Mouse (Mus musculus) splenic B cell, adult 2 months (primary cell): ENCODE measurements around the gene H2-Eb2.
A peak's percentile ranks its signal among the peaks of the same experiment; 100 is the strongest.

Source experiments
- DNase-seq: peaks from one replicate; pipeline ENCODE4 v3.0.0-alpha.2; 2011; ENCODE audit warnings: low read depth, low spot score
- H3K27me3 ChIP-seq: 2 replicates; pipeline ENCODE4 v1.6.1; 2012; ENCODE audit warnings: mild to moderate bottlenecking, low read length, moderate library complexity, mixed read lengths; ENCODE audit not compliant: control insufficient read depth, poor library complexity, insufficient read depth, severe bottlenecking
- H3K36me3 ChIP-seq: 2 replicates; pipeline ENCODE4 v1.6.1; 2012; ENCODE audit warnings: mild to moderate bottlenecking, low read length, moderate library complexity, mixed read lengths; ENCODE audit not compliant: control insufficient read depth, poor library complexity, insufficient read depth, severe bottlenecking

Gene H2-Eb2

DNA sequence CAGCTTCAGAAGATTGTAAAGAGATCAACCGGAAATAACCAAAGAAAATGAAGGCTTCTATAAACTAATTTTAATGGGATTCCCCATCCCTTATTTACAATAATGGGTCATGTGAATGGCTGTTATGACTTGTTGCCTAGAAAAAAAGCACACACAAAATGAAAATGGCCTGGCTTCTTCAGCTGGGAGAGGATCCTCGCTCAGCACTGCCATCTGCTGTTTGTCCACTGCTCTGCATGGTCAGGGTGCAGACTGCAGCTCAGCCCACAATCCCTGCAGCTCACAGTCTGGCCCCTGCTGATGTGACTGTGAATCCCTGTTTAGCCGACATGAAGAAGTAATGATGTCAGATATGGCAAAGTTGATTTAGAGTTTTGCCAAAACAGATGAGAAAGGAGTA, 12.1 kb upstream of the H2-Eb2 start:
- Histone ChIP-seq H3K36me3 (peaks cover 52% of the 10 kb centered on the region), H3K27me3 (no peaks in the 10 kb centered on the region)
- DNase-seq: peak; percentile 93

GRCm38 (mm10) chr17:34314286-34314685, 11.2 kb upstream of the H2-Eb2 start:
- Histone ChIP-seq H3K36me3 (peaks cover 48% of the 10 kb centered on the region), H3K27me3 (no peaks in the 10 kb centered on the region)
- DNase-seq: peak; percentile 56

GRCm38 (mm10) chr17:34315512-34315911, 10.0 kb upstream of the H2-Eb2 start:
- peaks cover 40% of the 10 kb centered on the region for H3K36me3 ChIP-seq
- H3K27me3 ChIP-seq: no peaks in the 10 kb centered on the region
- peak; percentile 34 for DNase-seq

DNA sequence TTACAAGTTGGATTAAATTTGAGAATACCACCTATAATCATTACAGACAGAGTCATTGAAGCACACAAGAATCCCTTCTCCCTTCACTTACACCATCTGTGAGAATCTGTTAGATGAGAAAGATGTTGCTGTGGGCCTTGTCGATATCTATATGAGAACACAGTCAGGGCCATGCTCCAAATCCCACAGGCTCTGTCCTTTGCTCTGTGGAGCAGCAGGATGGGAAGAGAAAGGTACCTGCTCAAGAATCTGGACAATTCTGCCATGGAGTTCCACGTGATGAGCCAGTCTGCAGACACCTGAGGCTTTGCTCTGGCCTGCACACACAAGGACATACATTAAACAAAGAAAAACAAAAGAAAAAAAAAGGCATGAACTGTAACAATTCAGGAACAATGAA, 8.8 kb upstream of the H2-Eb2 start:
- DNase-seq: peak; percentile 38
- H3K27me3 ChIP-seq: no peaks in the 10 kb centered on the region
- peaks cover 37% of the 10 kb centered on the region for H3K36me3 ChIP-seq

- DNase-seq: peak; percentile 38
Measured at GRCm38 (mm10) chr17:34317275-34317674, 8.2 kb upstream of the H2-Eb2 start.

GRCm38 (mm10) chr17:34326373-34326772, 908 bp downstream of the H2-Eb2 start:
- H3K36me3 ChIP-seq: no peaks in the 10 kb centered on the region
- H3K27me3 ChIP-seq: no peaks in the 10 kb centered on the region
- peak; percentile 81 for DNase-seq

More at GRCm38 (mm10) chr17:34317275-34317674, 8.2 kb upstream of the H2-Eb2 start:
- Histone ChIP-seq H3K27me3 (no peaks in the 10 kb centered on the region), H3K36me3 (peaks cover 32% of the 10 kb centered on the region)

DNA sequence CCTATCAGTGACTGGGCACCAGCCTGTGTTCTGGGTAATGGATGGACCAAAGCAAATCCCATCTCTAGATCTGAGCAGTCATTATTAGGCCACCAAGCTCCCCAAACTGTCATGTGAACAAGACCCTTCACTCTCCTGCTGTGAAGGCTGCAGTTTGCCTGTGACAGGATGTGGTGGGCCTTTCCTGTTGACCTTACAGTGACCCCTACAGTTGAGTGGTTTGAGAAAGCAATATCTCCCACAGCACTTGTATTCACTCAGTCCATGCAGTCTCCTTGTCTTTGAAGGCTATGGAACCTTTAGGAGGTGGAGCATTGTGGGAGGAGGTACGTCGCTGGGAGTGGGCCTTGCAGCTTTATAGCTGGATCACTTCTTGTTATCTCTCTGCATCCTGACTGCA, 4.3 kb downstream of the H2-Eb2 start:
- H3K36me3 ChIP-seq: peaks cover 12% of the 10 kb centered on the region
- DNase-seq: peak; percentile 79
- no peaks in the 10 kb centered on the region for H3K27me3 ChIP-seq

- H3K36me3 ChIP-seq: peaks cover 19% of the 10 kb centered on the region
- H3K27me3 ChIP-seq: no peaks in the 10 kb centered on the region
- peak; percentile 73 for DNase-seq
Measured at GRCm38 (mm10) chr17:34331200-34331599, 5.7 kb downstream of the H2-Eb2 start.

DNA sequence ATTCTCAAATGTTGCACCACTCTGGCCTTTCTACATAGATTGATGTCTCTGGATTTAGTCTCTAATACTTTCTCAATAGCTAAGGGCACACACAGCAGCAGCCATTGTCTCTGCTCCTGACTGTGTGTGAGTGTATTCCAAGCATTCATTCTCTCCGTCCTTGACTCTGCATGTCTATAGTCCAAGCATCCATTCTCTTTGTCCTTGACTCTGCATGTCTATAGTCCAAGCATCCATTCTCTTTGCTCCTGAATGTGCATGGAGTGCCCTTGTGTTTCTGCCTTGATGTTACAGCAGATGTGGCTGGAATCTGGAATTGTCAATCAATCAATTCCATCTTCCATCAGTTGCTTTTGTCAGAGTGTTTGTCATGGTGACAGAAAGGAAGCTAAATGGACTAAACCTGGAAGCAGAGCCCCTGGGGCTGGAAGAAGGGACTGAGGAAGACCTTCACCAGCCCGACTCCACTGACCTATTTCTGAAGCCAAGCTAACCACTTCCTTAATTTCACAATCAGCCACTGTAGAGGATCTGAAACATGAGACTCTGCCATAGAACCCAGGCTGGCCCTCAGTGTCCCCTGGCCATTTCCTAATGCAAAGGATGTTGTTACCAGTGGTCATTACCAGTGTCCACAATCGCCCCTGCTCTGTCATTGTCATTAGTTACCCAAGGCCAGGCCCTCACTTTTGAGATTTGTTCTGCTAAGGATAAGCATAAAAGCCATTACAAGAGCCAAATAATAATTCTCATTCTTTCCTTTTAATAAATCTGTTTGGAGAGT, 15.3 kb downstream of the H2-Eb2 start:
- Histone ChIP-seq H3K36me3 (peaks cover 3% of the 10 kb centered on the region; the same call in 1 of the 2 replicates), H3K27me3 (no peaks in the 10 kb centered on the region)
- peak; percentile 56 for DNase-seq

DNA sequence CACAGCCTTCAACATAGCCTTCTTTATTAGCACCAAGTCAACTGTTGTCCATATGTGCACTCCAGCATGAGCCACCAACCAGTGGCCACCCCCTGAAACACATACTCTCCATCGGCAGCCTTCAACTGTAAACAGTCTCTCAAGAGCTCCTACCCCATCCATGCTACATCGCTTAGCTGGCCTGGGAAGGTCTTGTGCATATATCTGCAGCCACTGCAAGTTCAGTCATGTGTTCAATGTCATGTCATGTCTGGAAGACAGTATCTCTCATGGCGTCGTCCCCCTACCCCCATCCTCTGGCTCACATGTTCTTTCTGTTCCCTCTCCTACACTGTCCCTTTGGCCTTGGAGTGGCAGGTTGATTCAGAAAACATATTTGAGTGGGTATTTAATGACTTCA, 19.4 kb downstream of the H2-Eb2 start:
- H3K27me3 ChIP-seq: no peaks in the 10 kb centered on the region
- no peak for DNase-seq
- H3K36me3 ChIP-seq: no peaks in the 10 kb centered on the region

DNA sequence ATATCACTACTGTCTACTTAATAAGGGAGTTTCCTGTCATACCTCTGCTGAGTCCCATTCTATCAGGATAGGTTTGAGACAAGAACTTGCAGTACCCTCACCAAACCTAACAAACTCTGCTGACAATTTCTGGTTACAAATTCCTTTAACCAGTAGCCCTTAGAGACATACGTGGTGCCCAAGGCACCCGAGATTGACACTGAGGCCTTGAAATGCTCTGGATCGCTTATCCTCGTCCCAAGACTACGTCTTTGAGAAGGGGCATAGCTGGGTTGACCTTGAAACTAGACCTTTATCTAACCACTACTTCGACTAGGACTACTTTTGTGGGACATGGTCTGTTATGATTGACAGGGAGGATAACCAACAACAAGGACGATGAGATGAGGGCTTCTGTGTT, 20.0 kb downstream of the H2-Eb2 start:
- no peak for DNase-seq
- Histone ChIP-seq H3K36me3 (no peaks in the 10 kb centered on the region), H3K27me3 (no peaks in the 10 kb centered on the region)

DNA sequence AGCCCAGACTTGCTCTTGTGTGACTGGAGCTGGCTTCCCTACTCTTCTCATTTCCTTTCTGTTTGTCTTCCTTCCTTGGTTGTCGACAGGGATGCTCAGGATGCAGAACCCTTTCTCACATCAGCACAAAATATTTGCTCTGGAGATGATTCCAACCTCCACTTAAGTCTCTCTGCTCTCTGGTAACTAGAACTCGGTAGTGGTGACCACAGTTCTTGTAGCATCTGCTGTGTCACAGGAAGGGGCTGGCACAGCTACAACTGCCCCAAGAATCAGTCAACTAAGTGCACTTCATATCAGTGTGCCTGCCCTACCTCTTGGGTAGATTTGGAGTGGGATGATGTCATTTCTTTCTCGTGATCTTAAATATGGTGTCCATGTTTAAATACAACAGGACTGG, 20.6 kb downstream of the H2-Eb2 start:
- peak; percentile 71 for DNase-seq
- Histone ChIP-seq H3K27me3 (no peaks in the 10 kb centered on the region), H3K36me3 (no peaks in the 10 kb centered on the region)

- H3K36me3 ChIP-seq: no peaks in the 10 kb centered on the region
- no peaks in the 10 kb centered on the region for H3K27me3 ChIP-seq
- peak; percentile 99 for DNase-seq
Measured at GRCm38 (mm10) chr17:34347606-34348308, 22.3 kb downstream of the H2-Eb2 start.

DNA sequence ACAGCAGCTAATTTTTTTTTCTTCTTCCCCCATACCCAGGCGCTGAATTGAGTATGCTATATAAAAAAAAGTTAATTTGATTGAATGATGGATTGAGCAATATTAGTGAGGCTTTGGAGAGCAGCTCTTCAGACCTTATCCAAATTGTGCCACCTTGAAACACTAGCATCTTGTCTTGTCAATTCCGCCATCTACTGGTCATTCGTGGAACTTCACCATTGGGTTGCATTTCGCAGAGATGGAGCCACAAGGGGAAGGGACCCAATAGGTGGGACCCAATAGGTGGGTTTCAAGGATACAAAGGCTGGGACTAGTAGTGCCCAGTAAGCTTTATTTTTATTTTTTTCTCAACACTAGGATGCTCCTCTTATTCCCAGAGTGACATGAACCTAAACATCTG, 24.0 kb downstream of the H2-Eb2 start:
- H3K27me3 ChIP-seq: no peaks in the 10 kb centered on the region
- H3K36me3 ChIP-seq: no peaks in the 10 kb centered on the region
- peak; percentile 96 for DNase-seq

GRCm38 (mm10) chr17:34354539-34354938, 29.1 kb downstream of the H2-Eb2 start, which contains the start of gene Btnl2:
Gene Btnl2 (plus strand): TSS chr17:34354822.
- Histone ChIP-seq H3K27me3 (no peaks in the 10 kb centered on the region), H3K36me3 (no peaks in the 10 kb centered on the region)
- no peak for DNase-seq
